Mouse (Mus musculus) heart, adult 10 weeks (tissue): Measurements from ENCODE around the gene Pnn. TPM values are rescaled to one million over a fixed set of nuclear protein-coding genes. Genes with fewer than 3 reads are reported as not detected.

Source experiments
- polyA plus RNA-seq: library from polyadenylated mRNA; stranded (reverse); fragments of 350-450 nt; fragmentation: Illumina TruSeq; extraction: RNeasy Lipid Tissue Mini Kit (QIAGEN cat#74804); gene quantifications from one replicate; pipeline ENCODE4 v1.2.3, GENCODE M21; 2014; ENCODE audit warnings: low read depth, low replicate concordance

Pnn gene
- polyA plus RNA-seq = 43.8 TPM

GRCm38 (mm10) chr12:59066448-59067077 is at the start of gene Pnn:
Gene Pnn (plus strand): TSS chr12:59066884.

DNA sequence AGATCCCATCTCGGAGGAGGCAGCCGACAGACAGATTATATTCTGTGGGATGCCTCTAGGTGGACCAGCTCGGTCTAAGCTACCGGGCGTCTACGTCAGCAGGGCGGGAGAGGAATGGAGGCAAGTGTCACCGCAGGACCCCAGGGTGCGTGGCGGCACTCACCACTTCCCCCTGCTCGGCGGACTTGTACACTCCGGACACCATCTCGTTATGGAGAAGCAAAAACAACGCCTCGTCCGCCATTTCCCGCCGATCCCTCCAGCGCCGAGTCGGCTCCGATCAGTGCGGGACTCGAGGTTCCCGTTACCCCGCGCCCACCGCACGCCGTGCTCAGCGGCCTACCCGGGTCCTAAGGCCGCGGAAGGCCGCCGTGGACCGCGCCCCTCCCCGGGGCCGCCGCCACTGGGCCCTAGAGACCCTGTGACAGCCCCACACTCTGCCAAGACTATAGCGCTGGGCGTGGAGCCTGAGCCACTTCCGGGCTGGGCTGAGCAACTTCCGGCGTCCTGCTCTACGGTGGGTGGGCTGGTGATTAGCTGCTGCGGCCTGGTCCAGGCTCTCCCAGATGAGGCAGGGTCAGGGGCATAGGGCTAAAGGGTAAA is 5.6 kb upstream of the Pnn start, which contains the start of gene Trappc6b:
Gene Trappc6b (minus strand): TSS at position 480 of the 603 bp plus-strand sequence.

GRCm38 (mm10) chr12:59095104-59096025 is 28.7 kb downstream of the Pnn start, which contains the start of gene Mia2:
Gene Mia2 (plus strand): TSS chr12:59095799.

Other genes with a start within 250 kb of the Pnn start
- 35.3 TPM for gene Sec23a, start 54.9 kb upstream of the Pnn start, polyA plus RNA-seq
- gene Gemin2, start 53.5 kb upstream of the Pnn start, polyA plus RNA-seq = 9.7 TPM
- 88.1 TPM for gene Trappc6b, start 5.4 kb upstream of the Pnn start, polyA plus RNA-seq
- 87.6 TPM for gene Mia2, start 28.9 kb downstream of the Pnn start, polyA plus RNA-seq
- 7.5 TPM for gene Fbxo33, start 152.8 kb downstream of the Pnn start, polyA plus RNA-seq